8 mouse cellular contexts compared by ENCODE assay signal in genomic region chr5:134421061-134421460, GRCm38 (mm10). TPM values are rescaled to one million over a fixed set of nuclear protein-coding genes. Genes with fewer than 3 reads are reported as not detected.
DNase-seq lines count a peak whose midpoint lies in the region; ATAC-seq and TF ChIP-seq lines count a peak whose summit lies in the region.

No protein-coding gene starts in this region.

- no peaks in the 10 kb centered on the region; the same call in 1 of the 2 replicates for H3K4me1 ChIP-seq in lung, adult 2 months (ENCODE audit: control insufficient read depth, insufficient read depth, low read length)
- H3K4me1 ChIP-seq in heart, embryonic 12.5 days (replicated peaks): peaks cover 45% of the 10 kb centered on the region

- H3K27me3 ChIP-seq in heart, embryonic 12.5 days (replicated peaks): no peaks in the 10 kb centered on the region

- H3K27ac ChIP-seq in heart, embryonic 12.5 days (ENCODE audit: poor library complexity, severe bottlenecking): peak overlapping the region; percentile 67

- H3K9me3 ChIP-seq in heart, embryonic 12.5 days (replicated peaks): no peaks in the 10 kb centered on the region; the same call in 1 of the 2 replicates

- TF ChIP-seq CTCF in lung, adult 2 months (IDR thresholded peaks at IDR 0.05; ENCODE audit: insufficient read depth, low read length): no peak

- H3K36me3 ChIP-seq in heart, embryonic 12.5 days: peaks cover 24% of the 10 kb centered on the region

- peak overlapping the region; percentile 33; the same call in 1 of the 2 replicates for H3K9ac ChIP-seq in heart, embryonic 12.5 days

- no peak for TF ChIP-seq POLR2A in lung, adult 2 months (IDR thresholded peaks at IDR 0.05; ENCODE audit: borderline replicate concordance, extremely low read depth, low read depth, low read length)

- peak; percentile 5; the same call in 1 of the 2 replicates for ATAC-seq in heart, embryonic 12.5 days (ENCODE audit: insufficient number of reproducible peaks, low FRiP score)
- no peak for ATAC-seq in activated CD4-positive, CD25-positive, alpha-beta regulatory T cell, adult 4 months

- DNase-seq in lung, adult 18-20 months: peak; percentile 17
- DNase-seq in lung, adult 2 months: no peak
- DNase-seq in cerebellum, adult 8-10 months: peak; percentile 50
- DNase-seq in lung, postnatal 14 days: peak; percentile 17
- DNase-seq in urinary bladder, postnatal 10 days (ENCODE audit: low spot score): no peak
- no peak for DNase-seq in urinary bladder, postnatal 4 days (ENCODE audit: low spot score in 2 of 2)

- 0 out of 2 replicates have a peak overlapping the region, but pooled peaks have one; percentile 10 for H3K4me2 ChIP-seq in heart, embryonic 12.5 days

- 65% methylated on average over 9 of the region's 9 CpGs for WGBS in lung, adult 2 months
- WGBS in heart, embryonic 12.5 days: 41% methylated on average over 9 of the region's 9 CpGs

- H3K4me3 ChIP-seq in lung, adult 2 months (replicated peaks; ENCODE audit: extremely low read depth, low read depth, low read length): no peak overlapping the region
- no peak overlapping the region for H3K4me3 ChIP-seq in heart, embryonic 12.5 days

RNA-seq across cellular contexts. Expression of gene Gtf2ird1, which starts 35.5 kb away (rescaled TPM):
- polyA plus RNA-seq in lung, adult 2 months (2012; rRNA removed): 16.8 and 23.4 TPM in 2 replicates
- polyA plus RNA-seq in heart, embryonic 12.5 days (2016; fragmentation: Nextera tagmentation; extraction: Ambion mirVana): 64.8 and 72.8 TPM in 2 replicates
- polyA plus RNA-seq in activated CD4-positive, CD25-positive, alpha-beta regulatory T cell, adult 4 months (2017; shearing (Covaris generic)): 1 to 10 TPM; 7.5 to 7.9 TPM

Comparison
In these comparisons a context has a peak if more than half of its experiments do, and no peak if none do; other contexts are left out.
1. DNase-seq: peak in lung, adult 18-20 months (2 of 2), cerebellum, adult 8-10 months (single experiment) and lung, postnatal 14 days (single experiment); none in lung, adult 2 months (single experiment), urinary bladder, postnatal 10 days (single experiment) and urinary bladder, postnatal 4 days (0 of 2).